Mouse (Mus musculus) limb, embryonic 10.5 days (tissue): ENCODE data around the gene Cttnbp2nl. TPM values are rescaled to one million over a fixed set of nuclear protein-coding genes. Genes with fewer than 3 reads are reported as not detected.

Experiments
- DNase-seq: peaks from one replicate; pipeline ENCODE4 v3.0.0-alpha.2; 2017; ENCODE audit warnings: low spot score
- H3K27ac ChIP-seq: fragments of 300-500 bp; sonication (generic); 2 replicates; pipeline ENCODE4 v1.5.1; 2016; ENCODE audit warnings: mild to moderate bottlenecking
- H3K27me3 ChIP-seq: fragments of 300-500 bp; sonication (generic); 2 replicates; pipeline ENCODE4 v1.6.1; 2016; ENCODE audit warnings: low read depth, mild to moderate bottlenecking; ENCODE audit not compliant: poor library complexity, severe bottlenecking
- H3K36me3 ChIP-seq: fragments of 300-500 bp; sonication (generic); 2 replicates; pipeline ENCODE4 v1.6.1; 2016; ENCODE audit warnings: mild to moderate bottlenecking, moderate library complexity
- H3K4me1 ChIP-seq: fragments of 300-500 bp; sonication (generic); 2 replicates; pipeline ENCODE4 v1.6.1; 2016
- H3K4me3 ChIP-seq: fragments of 300-500 bp; sonication (generic); 2 replicates; pipeline ENCODE4 v1.5.1; 2016; ENCODE audit warnings: mild to moderate bottlenecking, moderate library complexity
- H3K9me3 ChIP-seq: fragments of 300-500 bp; sonication (generic); replicated peaks from 2 replicates; pipeline ENCODE4 v1.6.1; 2016; ENCODE audit warnings: mild to moderate bottlenecking
- WGBS: fragments of 180-500 bp; shearing (Covaris S2); methylation state at CpG from one replicate; pipeline ENCODE4 v1.1.7; 2016; 5-methylcytosine and 5-hydroxymethylcytosine counted together
- polyA plus RNA-seq: library from polyadenylated mRNA; unstranded; fragments of >200 nt; fragmentation: Nextera tagmentation; extraction: Ambion mirVana; gene quantifications from 2 replicates; pipeline ENCODE4 v1.2.1, GENCODE M21; 2016

Gene Cttnbp2nl
- polyA plus RNA-seq, 1 experiment from 2014 or later: 50.1 TPM

GRCm38 (mm10) chr3:104952891-104953670 lies 99.9 kb downstream of the Cttnbp2nl start:
- no peak overlapping the region for H3K4me3 ChIP-seq
- no peak for DNase-seq
- no peaks in the 10 kb centered on the region for H3K27me3 ChIP-seq
- H3K4me1 ChIP-seq: peaks cover 10% of the 10 kb centered on the region
- H3K36me3 ChIP-seq: peaks cover 60% of the 10 kb centered on the region
- H3K27ac ChIP-seq: no peak overlapping the region
- WGBS: 90% methylated on average over 23 of the region's 23 CpGs
- no peaks in the 10 kb centered on the region for H3K9me3 ChIP-seq

Other genes with a start within 250 kb of the Cttnbp2nl start
- 53.4 and 71.0 TPM in 2 replicates for gene Mov10, start 234.6 kb downstream of the Cttnbp2nl start, polyA plus RNA-seq
- 25.8 and 31.0 TPM in 2 replicates for gene St7l, start 189.1 kb downstream of the Cttnbp2nl start, polyA plus RNA-seq
- gene Capza1, start 188.6 kb downstream of the Cttnbp2nl start, polyA plus RNA-seq: 188 and 200 TPM in 2 replicates
- gene Wnt2b, start 91.2 kb downstream of the Cttnbp2nl start, polyA plus RNA-seq: 0.28 and 0.39 TPM in 2 replicates
- gene 4930564D02Rik, start 13.7 kb upstream of the Cttnbp2nl start, polyA plus RNA-seq: not detected in 2 replicates